Mouse (Mus musculus): ENCODE measurements around the gene Gm10147. TPM values are rescaled to one million over a fixed set of nuclear protein-coding genes. Genes with fewer than 3 reads are reported as not detected.
"Not testable (repeated sequence)": the region's sequence is repeated elsewhere in the genome, so short reads cannot be mapped to it uniquely, and the experiment has no call there.

The Gm10147 gene
- not detected for total RNA-seq (2021)
- long read RNA-seq, experiment 1 = 0 reads
- long read RNA-seq, experiment 2 = 0 reads

GRCm38 (mm10) chrX:28607742-28608141 lies at the start of gene Gm10147:
Gm10147 (minus strand) TSS chrX:28607842.
- not testable (repeated sequence) for DNase-seq (ENCODE audit: low spot score in 2 of 2)

Small RNAs within 50 kb of the gene (microRNA-seq; reads per million reads assigned to microRNA genes)
- gene Gm44499 = not detected
